Mouse (Mus musculus): ENCODE data around the gene Kat2b. TPM values are rescaled to one million over a fixed set of nuclear protein-coding genes. Genes with fewer than 3 reads are reported as not detected.
"Not testable (repeated sequence)": the region's sequence is repeated elsewhere in the genome, so short reads cannot be mapped to it uniquely, and the experiment has no call there.

Kat2b gene
- polyA plus RNA-seq, 1 experiment from 2014 or later: 4.6 TPM

- Histone ChIP-seq H3K4me3 (replicated peaks) (peak overlapping the region; percentile 24), H3K4me2 (peak overlapping the region; percentile 45)
Measured at GRCm38 (mm10) chr17:53587074-53587851, 20.6 kb downstream of the Kat2b start.

GRCm38 (mm10) chr17:53588097-53588855 is 21.6 kb downstream of the Kat2b start:
- Histone ChIP-seq H3K4me2 (peak overlapping the region; percentile 45; the same call in 1 of the 2 replicates), H3K4me1 (replicated peaks) (peaks cover 39% of the 10 kb centered on the region)

More at GRCm38 (mm10) chr17:53587074-53587851, 20.6 kb downstream of the Kat2b start:
- WGBS (ENCODE audit: insufficient replicate concordance): 22% methylated on average over 14 of the region's 14 CpGs
- H3K4me1 ChIP-seq (replicated peaks): peaks cover 47% of the 10 kb centered on the region
- peaks cover 3% of the 10 kb centered on the region; the same call in 1 of the 2 replicates for H3K36me3 ChIP-seq
- H3K9ac ChIP-seq: peak overlapping the region; percentile 52
- ATAC-seq (ENCODE audit: low read depth): peak; percentile 93
- no peaks in the 10 kb centered on the region for H3K9me3 ChIP-seq (replicated peaks)
- H3K27ac ChIP-seq: peak overlapping the region; percentile 78
- DNase-seq: peak; percentile 58
- H3K27me3 ChIP-seq: no peaks in the 10 kb centered on the region

GRCm38 (mm10) chr17:53590110-53590509 is 23.4 kb downstream of the Kat2b start:
- Histone ChIP-seq H3K4me1 (replicated peaks) (peaks cover 41% of the 10 kb centered on the region), H3K9me3 (replicated peaks) (no peaks in the 10 kb centered on the region), H3K36me3 (no peaks in the 10 kb centered on the region), H3K9ac (no peak overlapping the region), H3K4me2 (no peak overlapping the region), H3K27me3 (no peaks in the 10 kb centered on the region), H3K4me3 (replicated peaks) (no peak overlapping the region), H3K27ac (no peak overlapping the region)
- no peak for ATAC-seq (ENCODE audit: low read depth)
- no peak for DNase-seq
- 83% methylated on average over 6 of the region's 6 CpGs for WGBS (ENCODE audit: insufficient replicate concordance)

More at GRCm38 (mm10) chr17:53588097-53588855, 21.6 kb downstream of the Kat2b start:
- H3K4me3 ChIP-seq (replicated peaks): no peak overlapping the region
- no peak for ATAC-seq (ENCODE audit: low read depth)
- DNase-seq: no peak
- peak overlapping the region; percentile 52 for H3K9ac ChIP-seq
- peaks cover 3% of the 10 kb centered on the region; the same call in 1 of the 2 replicates for H3K36me3 ChIP-seq
- H3K9me3 ChIP-seq (replicated peaks): no peaks in the 10 kb centered on the region
- WGBS (ENCODE audit: insufficient replicate concordance): 66% methylated on average over 9 of the region's 9 CpGs
- no peaks in the 10 kb centered on the region for H3K27me3 ChIP-seq
- H3K27ac ChIP-seq: peak overlapping the region; percentile 78

DNA sequence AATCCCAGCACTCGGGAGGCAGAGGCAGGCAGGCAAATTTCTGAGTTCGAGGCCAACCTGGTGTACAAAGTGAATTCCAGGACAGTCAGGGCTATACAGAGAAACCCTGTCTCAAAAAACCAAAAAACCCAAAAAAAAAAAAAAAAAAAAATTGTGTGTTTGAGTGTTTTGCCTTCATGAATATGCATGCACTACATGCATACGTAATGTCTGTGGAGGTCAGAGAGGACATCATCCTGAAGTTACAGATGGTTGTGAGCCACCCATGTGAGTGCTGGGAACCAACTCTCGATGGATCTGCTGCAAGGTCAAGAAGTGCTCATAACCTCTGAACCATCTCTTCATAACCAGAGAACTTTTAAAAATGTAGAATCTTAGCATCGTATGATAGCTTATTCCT is 25.2 kb downstream of the Kat2b start:
- H3K4me1 ChIP-seq (replicated peaks): peaks cover 49% of the 10 kb centered on the region
- ATAC-seq (ENCODE audit: low read depth): no peak
- WGBS (ENCODE audit: insufficient replicate concordance): 83% methylated on average over 5 of the region's 5 CpGs

DNA sequence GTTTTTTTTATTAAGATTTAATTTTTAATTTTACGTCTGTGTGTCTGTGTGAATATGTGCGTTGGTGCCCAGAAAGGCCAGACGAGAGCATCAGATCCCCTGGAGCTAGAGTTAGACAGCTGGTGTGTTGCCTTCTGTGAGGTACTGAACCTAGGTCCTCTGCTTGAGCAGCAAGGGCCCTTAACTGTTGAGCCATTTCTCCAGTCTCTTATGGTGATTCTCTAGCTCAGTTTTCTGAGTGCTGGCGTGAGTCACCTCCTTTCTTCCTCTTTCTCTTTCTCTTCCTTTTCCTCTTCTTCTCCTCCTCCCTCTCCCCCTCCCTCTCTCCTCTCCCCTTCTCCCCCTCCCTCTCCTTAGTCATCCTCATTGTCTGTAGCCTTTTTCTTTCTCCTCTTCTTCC is 27.9 kb downstream of the Kat2b start:
- no peaks in the 10 kb centered on the region for H3K27me3 ChIP-seq
- ATAC-seq (ENCODE audit: low read depth) (no peak), DNase-seq (no peak)
- H3K4me1 ChIP-seq (replicated peaks): peaks cover 54% of the 10 kb centered on the region
- peak overlapping the region; percentile 34; the same call in 1 of the 2 replicates for H3K27ac ChIP-seq
- H3K4me3 ChIP-seq (replicated peaks): no peak overlapping the region
- 59% methylated on average over 4 of the region's 4 CpGs for WGBS (ENCODE audit: insufficient replicate concordance)
- H3K4me2 ChIP-seq: no peak overlapping the region
- H3K36me3 ChIP-seq: no peaks in the 10 kb centered on the region
- no peak overlapping the region for H3K9ac ChIP-seq
- H3K9me3 ChIP-seq (replicated peaks): no peaks in the 10 kb centered on the region

More for the DNA sequence above, 25.2 kb downstream of the Kat2b start:
- no peak for DNase-seq
- Histone ChIP-seq H3K36me3 (no peaks in the 10 kb centered on the region), H3K4me2 (no peak overlapping the region), H3K4me3 (replicated peaks) (no peak overlapping the region), H3K27ac (no peak overlapping the region), H3K9ac (no peak overlapping the region), H3K9me3 (replicated peaks) (no peaks in the 10 kb centered on the region), H3K27me3 (no peaks in the 10 kb centered on the region)

DNA sequence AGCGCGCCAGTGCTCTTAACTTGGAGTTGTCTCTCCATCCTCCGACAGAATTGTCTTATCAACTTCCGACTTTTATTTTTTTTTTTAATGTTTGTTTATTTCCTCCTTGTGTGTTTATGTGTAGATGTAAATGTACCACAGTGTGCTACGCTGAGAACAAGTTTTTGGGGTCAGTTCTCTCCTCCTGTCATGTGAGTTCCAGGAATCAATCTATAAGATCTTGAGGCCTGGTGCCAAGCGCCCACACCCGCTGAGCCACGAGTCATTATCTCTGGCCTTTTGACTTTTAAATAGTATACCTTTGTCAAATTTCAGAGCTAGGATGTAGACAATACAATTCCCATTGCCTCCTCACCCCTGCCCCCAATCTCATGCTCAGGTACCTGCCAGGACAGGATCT is 28.9 kb downstream of the Kat2b start:
- peak; percentile 42 for ATAC-seq (ENCODE audit: low read depth)
- no peaks in the 10 kb centered on the region for H3K36me3 ChIP-seq
- peak overlapping the region; percentile 15; the same call in 1 of the 2 replicates for H3K9ac ChIP-seq
- no peaks in the 10 kb centered on the region for H3K9me3 ChIP-seq (replicated peaks)
- 43% methylated on average over 8 of the region's 8 CpGs for WGBS (ENCODE audit: insufficient replicate concordance)
- H3K27me3 ChIP-seq: no peaks in the 10 kb centered on the region
- no peak for DNase-seq
- H3K4me2 ChIP-seq: peak overlapping the region; percentile 50
- peak overlapping the region; percentile 80 for H3K27ac ChIP-seq
- H3K4me3 ChIP-seq (replicated peaks): no peak overlapping the region
- peaks cover 59% of the 10 kb centered on the region for H3K4me1 ChIP-seq (replicated peaks)

DNA sequence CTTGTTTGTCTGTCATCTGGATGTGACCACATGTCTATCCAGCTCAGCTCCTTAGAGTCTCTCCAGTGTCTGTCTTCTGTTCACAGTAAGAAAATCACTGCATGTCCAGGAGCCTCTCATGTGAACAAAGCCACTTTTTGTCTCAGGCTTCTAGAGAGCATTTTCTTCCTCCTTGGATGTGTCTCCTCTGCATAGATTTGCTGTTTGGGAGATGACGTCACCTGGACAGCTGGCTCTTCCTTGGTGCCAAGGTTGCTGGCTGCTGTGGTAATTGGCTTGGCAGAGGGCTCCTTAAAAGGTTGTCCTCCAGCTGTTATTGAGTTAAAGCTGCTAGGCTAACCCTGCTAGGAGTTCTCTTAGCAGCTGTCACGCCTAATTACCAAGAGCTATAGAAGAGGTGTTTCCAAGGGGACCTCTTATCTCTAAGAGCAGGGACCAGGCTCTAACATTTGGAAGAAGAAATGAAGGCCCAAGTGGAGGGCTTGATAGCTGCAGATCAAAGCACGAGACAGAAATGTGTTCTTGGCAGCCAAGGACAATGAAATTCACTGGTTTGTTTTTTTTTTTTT is 29.7 kb downstream of the Kat2b start:
- DNase-seq: peak; percentile 52
- Histone ChIP-seq H3K4me2 (peak overlapping the region; percentile 50), H3K36me3 (no peaks in the 10 kb centered on the region), H3K4me3 (replicated peaks) (no peak overlapping the region), H3K9me3 (replicated peaks) (no peaks in the 10 kb centered on the region), H3K27ac (peak overlapping the region; percentile 80), H3K27me3 (no peaks in the 10 kb centered on the region), H3K9ac (peak overlapping the region; percentile 10; the same call in 1 of the 2 replicates), H3K4me1 (replicated peaks) (peaks cover 65% of the 10 kb centered on the region)
- peak; percentile 91 for ATAC-seq (ENCODE audit: low read depth)
- 31% methylated on average over 3 of the region's 3 CpGs for WGBS (ENCODE audit: insufficient replicate concordance)

DNA sequence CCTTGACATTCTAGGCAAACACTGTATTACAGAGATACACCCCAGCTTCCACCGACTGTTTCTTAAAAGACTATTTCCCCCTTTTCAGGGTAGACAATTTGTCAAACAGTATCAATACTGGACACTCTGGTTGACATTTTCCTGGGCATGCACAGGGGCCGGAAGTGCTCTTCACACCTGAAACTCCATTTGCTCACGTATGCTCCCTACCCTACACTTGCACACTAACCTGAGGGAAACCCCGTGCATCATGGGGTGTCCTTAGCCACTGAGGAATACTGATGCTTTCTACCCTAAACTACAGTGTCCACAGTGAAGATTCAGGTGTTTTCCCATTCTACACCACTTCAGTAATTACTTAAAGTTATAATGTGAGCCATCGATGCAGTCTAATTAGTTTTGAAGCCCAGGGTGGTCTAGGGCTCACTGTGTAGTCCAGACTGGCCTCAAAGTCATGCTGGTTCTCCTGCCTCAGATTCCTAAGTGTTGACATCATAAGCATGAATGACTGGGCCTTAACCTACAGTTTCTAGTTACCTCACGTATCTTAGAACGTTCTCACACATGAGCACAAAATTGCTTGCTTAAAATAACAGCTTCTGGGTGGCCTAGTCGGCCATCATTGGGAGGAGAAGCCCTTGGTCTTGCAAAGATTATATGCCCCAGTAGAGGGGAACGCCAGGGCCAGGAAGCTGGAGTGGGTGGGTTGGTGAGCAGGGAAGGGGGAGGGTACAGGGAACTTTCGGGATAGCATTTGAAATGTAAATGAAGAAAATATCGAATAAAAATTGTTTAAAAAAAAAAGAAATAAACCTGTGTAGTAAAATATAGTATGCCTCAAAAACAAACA is 30.5 kb downstream of the Kat2b start:
- 69% methylated on average over 11 of the region's 11 CpGs for WGBS (ENCODE audit: insufficient replicate concordance)
- no peaks in the 10 kb centered on the region for H3K36me3 ChIP-seq
- no peak overlapping the region for H3K4me3 ChIP-seq (replicated peaks)
- no peak for ATAC-seq (ENCODE audit: low read depth)
- DNase-seq: no peak
- no peaks in the 10 kb centered on the region for H3K9me3 ChIP-seq (replicated peaks)
- H3K4me2 ChIP-seq: peak overlapping the region; percentile 50
- H3K4me1 ChIP-seq (replicated peaks): peaks cover 71% of the 10 kb centered on the region
- peak overlapping the region; percentile 80 for H3K27ac ChIP-seq
- no peak overlapping the region for H3K9ac ChIP-seq
- no peaks in the 10 kb centered on the region for H3K27me3 ChIP-seq

DNA sequence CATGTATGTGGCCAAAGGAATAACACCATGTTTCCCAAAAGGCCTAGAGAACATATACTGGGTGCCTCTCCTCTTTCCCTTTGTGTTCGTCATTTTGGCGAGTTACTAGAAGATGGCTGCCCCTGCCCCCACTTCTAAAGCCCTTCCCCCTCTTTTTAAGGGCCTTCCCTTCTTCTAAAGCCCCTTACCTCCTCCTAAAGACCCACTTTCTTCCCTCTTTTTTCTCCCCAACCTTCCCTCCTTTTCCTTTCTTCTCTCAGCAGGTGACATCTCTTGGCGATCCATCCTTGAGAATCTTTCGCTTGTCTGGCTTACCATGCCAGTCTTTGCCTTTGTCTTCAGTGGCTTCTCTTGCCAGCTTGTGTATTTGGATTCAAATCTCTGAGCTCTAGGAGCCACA is 31.9 kb downstream of the Kat2b start:
- H3K9me3 ChIP-seq (replicated peaks): no peaks in the 10 kb centered on the region
- peaks cover 69% of the 10 kb centered on the region for H3K4me1 ChIP-seq (replicated peaks)
- no peak for DNase-seq
- no peaks in the 10 kb centered on the region for H3K27me3 ChIP-seq
- no peak overlapping the region for H3K27ac ChIP-seq
- H3K9ac ChIP-seq: no peak overlapping the region
- WGBS (ENCODE audit: insufficient replicate concordance): 82% methylated on average over 4 of the region's 4 CpGs
- ATAC-seq (ENCODE audit: low read depth): no peak
- H3K4me3 ChIP-seq (replicated peaks): no peak overlapping the region
- H3K36me3 ChIP-seq: no peaks in the 10 kb centered on the region
- no peak overlapping the region for H3K4me2 ChIP-seq

GRCm38 (mm10) chr17:53603236-53603635 is 36.6 kb downstream of the Kat2b start:
- H3K36me3 ChIP-seq; H3K27ac ChIP-seq; ATAC-seq (ENCODE audit: low read depth); DNase-seq; H3K4me2 ChIP-seq; H3K4me3 ChIP-seq (replicated peaks); H3K27me3 ChIP-seq; H3K9ac ChIP-seq; H3K9me3 ChIP-seq (replicated peaks): not testable (repeated sequence)
- no CpG with 5 or more reads among the region's 7 CpGs for WGBS (ENCODE audit: insufficient replicate concordance)
- H3K4me1 ChIP-seq (replicated peaks): peaks cover 29% of the 10 kb centered on the region

Data from liver, embryonic 13.5 days (tissue).